Mouse (Mus musculus): ENCODE measurements around the gene Pla2g7. TPM values are rescaled to one million over a fixed set of nuclear protein-coding genes. Genes with fewer than 3 reads are reported as not detected.

The Pla2g7 gene
- polyA plus RNA-seq, 1 experiment, result 9.4 TPM

DNA sequence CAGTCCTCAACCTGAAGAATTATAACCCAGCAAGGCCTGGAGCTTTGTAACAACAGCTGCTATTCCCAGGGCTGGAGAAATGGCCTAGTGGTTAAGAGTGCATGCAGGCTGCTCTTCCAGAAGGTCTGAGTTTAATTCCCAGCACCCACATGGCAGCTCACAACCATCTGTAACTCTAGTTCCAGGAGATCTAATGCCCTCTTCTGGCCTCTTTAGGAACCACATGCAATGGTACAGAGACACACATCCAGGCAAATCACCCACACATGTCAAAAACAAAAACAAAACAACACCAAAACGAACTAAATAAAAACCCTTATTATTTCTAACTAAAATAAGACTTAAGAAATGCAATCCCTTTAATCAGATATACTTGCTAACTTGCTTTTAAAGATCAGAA lies 72.9 kb downstream of the Pla2g7 start:
- 83% methylated on average over 1 of the region's 1 CpGs for WGBS
- DNase-seq (ENCODE audit: low read depth, low spot score), result no peak

DNA sequence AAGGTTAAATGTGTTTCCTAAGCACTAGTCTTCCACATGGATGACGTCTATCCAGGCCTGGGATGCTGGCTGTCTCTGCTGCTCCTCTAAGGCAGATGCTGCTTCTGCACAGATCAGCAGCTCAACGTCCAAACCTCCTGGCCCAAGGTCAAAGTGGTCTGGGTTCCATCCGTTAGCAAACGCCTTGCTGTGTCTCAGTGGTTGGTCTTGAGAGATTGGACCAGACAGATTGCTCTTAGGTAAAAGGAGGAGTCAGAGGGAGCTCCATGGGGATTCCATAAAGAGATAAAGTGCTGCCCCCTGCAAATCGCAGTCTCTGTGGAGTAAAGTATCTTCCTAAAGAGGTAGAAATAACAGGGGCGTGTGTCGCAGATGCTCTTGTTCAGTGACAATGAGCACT lies 75.3 kb downstream of the Pla2g7 start:
- WGBS, result 80% methylated on average over 7 of the region's 7 CpGs

DNA sequence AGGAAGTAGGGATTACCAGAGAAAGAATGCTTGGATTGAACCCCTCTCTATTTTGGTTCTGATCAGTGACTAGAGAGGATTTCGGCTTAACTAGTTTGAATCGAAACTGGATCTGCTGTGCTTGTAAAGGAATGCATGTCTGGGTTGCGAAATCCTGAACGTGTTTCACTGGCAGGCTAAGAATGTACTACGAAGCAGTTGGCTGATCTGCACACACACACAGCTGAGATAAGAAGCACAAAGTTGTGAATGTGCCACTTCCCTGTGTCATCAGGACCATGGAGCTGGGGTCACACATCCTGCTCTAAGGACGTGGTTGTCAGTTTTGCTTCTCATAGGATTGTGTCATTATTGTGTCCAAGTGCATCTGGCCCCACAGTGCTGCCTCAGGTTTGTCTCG lies 76.5 kb downstream of the Pla2g7 start:
- no peak for DNase-seq (ENCODE audit: low read depth, low spot score)

More for the DNA sequence above, 75.3 kb downstream of the Pla2g7 start:
- DNase-seq (ENCODE audit: low read depth, low spot score), result no peak

DNA sequence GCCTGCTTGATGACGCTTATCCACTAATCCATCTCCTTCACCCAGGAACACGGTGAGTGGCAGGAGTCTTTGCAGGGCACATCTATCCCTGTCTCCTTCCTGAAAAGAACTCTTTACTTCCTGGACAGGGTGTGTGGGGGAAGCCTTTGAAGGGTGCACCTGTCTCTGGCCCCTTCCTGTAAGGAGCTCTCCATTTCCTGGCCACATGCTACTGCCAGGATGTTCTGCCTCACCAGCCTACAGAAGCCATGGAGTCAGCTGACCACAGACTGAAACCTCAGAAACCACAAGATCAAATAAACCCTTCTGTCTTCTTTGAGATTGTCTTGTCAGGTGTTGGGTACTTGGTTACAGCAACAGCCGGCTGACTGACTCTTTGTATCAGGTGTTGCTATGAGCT lies 77.2 kb downstream of the Pla2g7 start:
- 88% methylated on average over 3 of the region's 3 CpGs for WGBS
- no peak for DNase-seq (ENCODE audit: low read depth, low spot score)

More for the DNA sequence above, 76.5 kb downstream of the Pla2g7 start:
- WGBS, result 41% methylated on average over 7 of the region's 7 CpGs

DNA sequence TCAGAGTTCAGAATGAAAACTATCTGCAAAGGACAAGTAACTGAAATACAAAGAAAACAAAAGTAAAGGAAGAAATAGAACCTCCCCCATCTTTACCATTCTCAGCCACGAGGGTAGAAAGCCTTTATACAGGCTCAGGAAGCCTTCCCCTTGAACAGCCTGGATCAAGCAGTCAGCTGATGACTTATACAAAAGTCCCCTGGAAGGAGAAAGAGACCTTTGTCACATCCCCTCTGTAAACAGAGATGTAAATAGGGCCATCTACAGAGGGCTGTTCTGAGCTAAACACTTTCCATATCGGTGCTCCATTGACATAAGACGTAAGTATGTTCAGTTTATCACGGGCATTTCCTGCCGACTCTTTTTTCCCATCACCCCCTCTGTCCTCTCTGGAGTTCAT lies 79.0 kb downstream of the Pla2g7 start:
- WGBS, result 61% methylated on average over 5 of the region's 5 CpGs
- no peak for DNase-seq (ENCODE audit: low read depth, low spot score)

DNA sequence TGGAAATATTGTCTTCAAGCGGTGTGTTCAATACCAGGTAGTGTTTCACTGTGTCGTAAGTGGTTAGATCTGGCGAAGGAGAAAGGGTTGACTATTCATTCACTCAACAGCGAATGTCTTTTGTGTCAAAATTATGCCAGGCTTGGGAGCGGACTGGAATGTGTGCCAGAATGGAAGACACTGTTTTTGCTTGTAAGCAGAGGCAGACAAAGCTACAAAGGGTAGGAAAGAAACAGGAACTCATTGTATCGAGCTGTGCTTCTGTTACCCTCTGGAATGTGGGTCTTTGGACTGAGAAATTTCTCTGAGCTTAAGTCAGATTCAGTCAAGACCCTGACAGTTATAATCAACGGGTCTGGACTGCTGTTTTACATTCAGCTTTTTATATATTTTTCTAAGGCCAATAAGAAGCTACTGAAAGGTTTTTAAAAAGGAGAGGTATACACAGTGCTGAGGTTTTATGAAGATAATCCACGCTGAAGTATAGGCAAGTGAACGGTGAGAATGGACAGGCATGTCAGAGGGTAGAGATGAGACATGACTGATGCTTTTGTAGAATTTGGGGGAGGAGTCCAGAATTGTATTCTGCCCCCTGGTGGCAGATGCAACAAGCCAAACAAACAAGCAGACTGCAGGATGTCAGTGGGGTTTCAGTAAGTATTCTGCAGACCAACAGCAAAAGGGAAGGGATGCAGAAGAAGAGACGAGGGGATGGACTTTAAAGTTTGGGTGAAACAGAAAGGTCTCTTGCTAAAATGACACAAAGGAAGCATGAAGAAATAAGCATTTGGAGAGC lies 81.9 kb downstream of the Pla2g7 start:
- DNase-seq (ENCODE audit: low read depth, low spot score), result no peak
- WGBS, result 89% methylated on average over 10 of the region's 10 CpGs

DNA sequence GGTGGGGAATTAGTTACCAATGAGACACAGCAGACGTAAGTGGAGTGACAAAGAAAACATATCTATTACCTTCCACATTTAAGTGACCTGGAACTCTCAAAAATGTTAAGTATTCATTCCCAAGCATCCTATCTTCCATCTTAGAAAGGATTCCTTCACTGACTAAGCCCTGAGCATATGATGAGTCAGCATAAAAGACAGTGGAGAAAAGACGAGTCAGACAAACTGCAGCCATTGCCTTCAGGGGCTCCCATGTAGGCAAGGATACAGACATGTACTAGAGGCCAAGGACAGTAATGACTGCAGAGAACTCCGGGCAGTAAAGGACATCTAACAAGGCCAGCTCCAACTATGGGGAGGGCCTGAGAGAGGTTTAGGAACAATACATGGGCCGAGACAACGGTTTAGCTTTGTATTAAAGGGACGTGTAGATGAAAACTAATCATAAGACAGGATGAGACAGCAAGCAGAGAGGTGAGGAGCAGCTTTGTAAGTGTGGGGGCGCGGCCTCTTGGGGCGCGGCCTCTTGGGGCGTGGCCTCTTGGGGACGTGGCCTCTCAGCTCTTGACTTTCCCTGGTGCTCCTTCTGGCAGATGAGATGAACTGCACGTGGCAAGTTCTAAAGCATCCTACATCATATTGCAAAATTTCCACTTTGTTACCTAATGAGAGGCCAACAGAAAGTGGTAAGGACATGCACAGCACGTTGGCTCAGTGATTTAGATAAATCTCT lies 83.6 kb downstream of the Pla2g7 start:
- no peak for DNase-seq (ENCODE audit: low read depth, low spot score)
- 70% methylated on average over 14 of the region's 14 CpGs for WGBS

Other genes with a start within 250 kb of the Pla2g7 start
- gene Adgrf5, start 207.6 kb upstream of the Pla2g7 start, polyA plus RNA-seq (2012; rRNA removed), result 3.1 and 9.4 TPM in 2 replicates
- gene Mep1a, start 65.3 kb upstream of the Pla2g7 start, polyA plus RNA-seq (2012; rRNA removed), result 215 and 313 TPM in 2 replicates
- gene Ankrd66, start 24.5 kb upstream of the Pla2g7 start, polyA plus RNA-seq (2012; rRNA removed), result 0.17 and 0.19 TPM in 2 replicates
- not detected in 2 replicates for gene Tdrd6, start 62.2 kb downstream of the Pla2g7 start, polyA plus RNA-seq (2012; rRNA removed)
- gene Slc25a27, start 99.1 kb downstream of the Pla2g7 start, polyA plus RNA-seq (2012; rRNA removed), result 0.97 and 1.0 TPM in 2 replicates
- 2.2 and 2.6 TPM in 2 replicates for gene Cyp39a1, start 99.3 kb downstream of the Pla2g7 start, polyA plus RNA-seq (2012; rRNA removed)
- gene Rcan2, start 233.3 kb downstream of the Pla2g7 start, polyA plus RNA-seq (2012; rRNA removed), result 0.72 and 1.6 TPM in 2 replicates